Mouse (Mus musculus) heart, postnatal 0 days (tissue): ENCODE measurements at regions not wholly inside any gene's neighbourhood (a gene's known extent, or its start where the extent isn't known, plus 50 kb on each side); places are given as distances from the start of the nearest gene placed in this dataset.

ENCODE experiments used
- CTCF ChIP-seq: IDR thresholded peaks from 2 replicates; pipeline ENCODE4 v1.5.1; 2016; ENCODE audit warnings: antibody characterized with exemption, control low read depth, low read depth
- EP300 ChIP-seq: IDR thresholded peaks from 2 replicates; pipeline ENCODE4 v1.6.1; 2016; ENCODE audit warnings: antibody characterized with exemption, low read depth

DNA sequence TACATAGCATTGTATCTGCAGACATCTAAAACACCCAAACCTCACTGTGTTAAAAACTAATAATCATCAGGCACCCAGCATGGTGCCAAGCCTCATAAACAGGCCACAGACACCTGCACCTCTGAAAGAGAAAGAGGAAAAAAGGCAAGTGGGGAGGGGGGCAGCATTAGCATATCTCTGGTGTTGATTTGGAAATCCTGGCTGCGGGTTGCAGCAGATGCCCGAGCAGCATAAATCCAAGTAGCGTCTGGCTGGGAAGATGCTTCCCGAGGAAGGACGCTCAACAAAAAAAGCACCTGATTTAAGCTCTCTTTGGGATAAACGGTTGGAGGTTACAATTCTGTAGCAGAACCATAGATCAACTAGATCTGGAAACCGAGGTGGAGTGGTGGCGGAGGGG, 74.3 kb upstream of the Sh3bp4 start:
- TF ChIP-seq CTCF (no peak), EP300 (no peak)
